Mouse (Mus musculus): ENCODE measurements around the gene Gm3512. TPM values are rescaled to one million over a fixed set of nuclear protein-coding genes. Genes with fewer than 3 reads are reported as not detected.
"Not testable (repeated sequence)": the region's sequence is repeated elsewhere in the genome, so short reads cannot be mapped to it uniquely, and the experiment has no call there.

Gm3512 gene
- not detected in 2 replicates for polyA plus RNA-seq (2012; ENCODE audit: insufficient read depth, insufficient read length, low replicate concordance, missing spikeins)

DNA sequence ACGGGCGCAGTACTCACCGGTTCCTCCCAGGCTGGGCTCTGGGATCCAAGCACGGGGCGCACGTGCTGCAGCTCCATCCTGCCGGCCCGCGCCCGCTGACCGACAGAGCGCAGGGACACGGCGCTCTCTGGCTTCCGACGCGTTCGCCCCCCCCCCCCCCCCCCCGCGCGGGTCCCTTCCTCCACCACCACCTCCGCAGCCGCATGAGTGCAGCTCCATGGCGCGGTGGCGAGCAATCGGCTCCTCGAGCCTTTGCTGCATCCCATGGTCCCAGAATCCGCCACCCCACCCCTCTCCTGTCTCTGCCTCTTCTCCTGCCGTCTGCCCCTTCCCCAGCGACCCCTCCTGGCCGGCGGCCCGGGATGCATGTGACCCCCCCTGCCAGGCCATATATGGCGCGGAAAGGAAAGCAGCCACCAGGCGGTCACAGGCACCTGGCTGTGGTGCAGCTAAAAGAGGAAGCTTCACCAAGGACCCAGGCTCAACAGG is at the start of gene Gm3512:
Gene Gm3512 (minus strand): TSS at position 51 of the 489 bp plus-strand sequence.
- no CpG with 5 or more reads among the region's 37 CpGs for WGBS
- not testable (repeated sequence) for H3K27ac ChIP-seq (ENCODE audit: insufficient read depth, low read depth, low read length); H3K4me1 ChIP-seq (ENCODE audit: control insufficient read depth, insufficient read depth, low read length); H3K4me3 ChIP-seq (ENCODE audit: insufficient read depth, low read depth, low read length)

DNA sequence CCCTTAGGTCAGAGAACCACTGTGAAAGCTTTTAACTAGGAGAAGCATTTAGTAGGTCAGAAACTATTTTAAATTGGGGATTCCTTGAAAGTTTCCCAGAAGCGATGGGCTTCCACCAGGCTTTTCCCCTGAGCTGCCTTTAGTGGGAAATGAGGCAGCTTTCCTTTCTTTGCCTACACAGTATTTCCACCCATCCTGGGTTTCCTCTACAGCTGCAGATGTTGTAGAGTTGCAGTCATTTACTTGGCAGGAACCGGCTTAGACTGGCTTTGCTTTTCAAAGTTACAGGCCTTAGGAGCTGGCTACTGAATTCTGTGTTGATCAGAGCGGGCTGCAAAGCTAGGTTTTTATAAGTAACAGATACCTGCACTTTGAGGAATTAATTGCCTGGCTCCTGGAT is 25.7 kb upstream of the Gm3512 start:
- WGBS, result 82% methylated on average over 3 of the region's 3 CpGs
- not testable (repeated sequence) for H3K4me1 ChIP-seq (ENCODE audit: control insufficient read depth, insufficient read depth, low read length); H3K27ac ChIP-seq (ENCODE audit: insufficient read depth, low read depth, low read length); H3K4me3 ChIP-seq (ENCODE audit: insufficient read depth, low read depth, low read length)

DNA sequence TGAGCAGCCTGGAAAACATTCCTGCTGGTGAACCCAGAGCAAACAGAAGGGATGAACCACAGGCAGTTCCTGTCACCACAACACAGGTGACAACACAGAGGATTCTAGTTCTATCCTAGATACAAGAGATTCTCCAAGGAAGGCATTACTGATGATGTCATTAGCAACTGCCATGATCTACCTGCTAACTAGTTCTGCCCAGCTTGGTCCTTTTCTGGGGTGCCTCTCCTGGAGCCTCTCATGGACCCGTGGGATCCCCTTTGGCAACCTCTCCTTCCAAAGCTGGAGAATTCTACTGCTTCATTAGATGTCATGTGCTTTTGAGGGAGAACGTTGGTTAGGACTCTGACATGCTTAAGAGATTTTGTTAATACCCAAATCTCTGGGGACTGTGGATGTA is 20.1 kb upstream of the Gm3512 start, which contains the start of gene Gm16434:
Gene Gm16434 (minus strand): TSS at position 101 of the 400 bp plus-strand sequence.
- H3K4me1 ChIP-seq (ENCODE audit: control insufficient read depth, insufficient read depth, low read length); H3K4me3 ChIP-seq (ENCODE audit: insufficient read depth, low read depth, low read length); H3K27ac ChIP-seq (ENCODE audit: insufficient read depth, low read depth, low read length): not testable (repeated sequence)
- no CpG with 5 or more reads among the region's 2 CpGs for WGBS

DNA sequence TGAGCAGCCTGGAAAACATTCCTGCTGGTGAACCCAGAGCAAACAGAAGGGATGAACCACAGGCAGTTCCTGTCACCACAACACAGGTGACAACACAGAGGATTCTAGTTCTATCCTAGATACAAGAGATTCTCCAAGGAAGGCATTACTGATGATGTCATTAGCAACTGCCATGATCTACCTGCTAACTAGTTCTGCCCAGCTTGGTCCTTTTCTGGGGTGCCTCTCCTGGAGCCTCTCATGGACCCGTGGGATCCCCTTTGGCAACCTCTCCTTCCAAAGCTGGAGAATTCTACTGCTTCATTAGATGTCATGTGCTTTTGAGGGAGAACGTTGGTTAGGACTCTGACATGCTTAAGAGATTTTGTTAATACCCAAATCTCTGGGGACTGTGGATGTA is 49.0 kb downstream of the Gm3512 start, which contains the start of gene Gm6676:
Gene Gm6676 (minus strand): TSS at position 101 of the 400 bp plus-strand sequence.
- no CpG with 5 or more reads among the region's 2 CpGs for WGBS
- not testable (repeated sequence) for H3K4me3 ChIP-seq (ENCODE audit: insufficient read depth, low read depth, low read length); H3K4me1 ChIP-seq (ENCODE audit: control insufficient read depth, insufficient read depth, low read length); H3K27ac ChIP-seq (ENCODE audit: insufficient read depth, low read depth, low read length)

DNA sequence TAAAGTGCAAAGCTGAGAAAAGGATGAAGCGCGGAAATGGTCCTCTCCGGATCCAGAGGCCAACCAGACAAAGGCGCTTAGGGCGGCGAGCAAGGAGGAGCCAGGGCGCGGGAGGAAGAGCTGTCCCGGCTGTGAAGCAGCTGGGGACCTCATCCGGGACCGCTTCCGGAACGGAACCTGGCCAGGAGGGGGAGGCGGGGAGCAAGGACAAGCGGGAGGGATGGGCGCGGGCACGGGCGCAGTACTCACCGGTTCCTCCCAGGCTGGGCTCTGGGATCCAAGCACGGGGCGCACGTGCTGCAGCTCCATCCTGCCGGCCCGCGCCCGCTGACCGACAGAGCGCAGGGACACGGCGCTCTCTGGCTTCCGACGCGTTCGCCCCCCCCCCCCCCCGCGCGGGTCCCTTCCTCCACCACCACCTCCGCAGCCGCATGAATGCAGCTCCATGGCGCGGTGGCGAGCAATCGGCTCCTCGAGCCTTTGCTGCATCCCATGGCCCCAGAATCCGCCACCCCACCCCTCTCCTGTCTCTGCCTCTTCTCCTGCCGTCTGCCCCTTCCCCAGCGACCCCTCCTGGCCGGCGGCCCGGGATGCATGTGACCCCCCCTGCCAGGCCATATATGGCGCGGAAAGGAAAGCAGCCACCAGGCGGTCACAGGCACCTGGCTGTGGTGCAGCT is 69.1 kb downstream of the Gm3512 start:
- H3K4me3 ChIP-seq (ENCODE audit: insufficient read depth, low read depth, low read length), result peak overlapping the region; percentile 55
- not testable (repeated sequence) for H3K4me1 ChIP-seq (ENCODE audit: control insufficient read depth, insufficient read depth, low read length); H3K27ac ChIP-seq (ENCODE audit: insufficient read depth, low read depth, low read length)
- 2% methylated on average over 14 of the region's 54 CpGs for WGBS

Other genes with a start within 250 kb of the Gm3512 start
- gene Gm6356, start 200.7 kb downstream of the Gm3512 start, polyA plus RNA-seq (2012; ENCODE audit: insufficient read depth, insufficient read length, low replicate concordance, missing spikeins), result not detected in 2 replicates
- gene Gm10406, start 147.1 kb downstream of the Gm3512 start, polyA plus RNA-seq (2012; ENCODE audit: insufficient read depth, insufficient read length, low replicate concordance, missing spikeins), result not detected in 2 replicates
- gene Gm3685, start 129.6 kb downstream of the Gm3512 start, polyA plus RNA-seq (2012; ENCODE audit: insufficient read depth, insufficient read length, low replicate concordance, missing spikeins), result not detected in 2 replicates
- not detected in 2 replicates for gene Gm3696, start 73.9 kb downstream of the Gm3512 start, polyA plus RNA-seq (2012; ENCODE audit: insufficient read depth, insufficient read length, low replicate concordance, missing spikeins)
- not detected in 2 replicates for gene Gm6676, start 49.1 kb downstream of the Gm3512 start, polyA plus RNA-seq (2012; ENCODE audit: insufficient read depth, insufficient read length, low replicate concordance, missing spikeins)
- not detected in 2 replicates for gene Gm16434, start 20.0 kb upstream of the Gm3512 start, polyA plus RNA-seq (2012; ENCODE audit: insufficient read depth, insufficient read length, low replicate concordance, missing spikeins)
- gene Gm3727, start 90.2 kb upstream of the Gm3512 start, polyA plus RNA-seq (2012; ENCODE audit: insufficient read depth, insufficient read length, low replicate concordance, missing spikeins), result not detected in 2 replicates
- gene Gm3739, start 140.5 kb upstream of the Gm3512 start, polyA plus RNA-seq (2012; ENCODE audit: insufficient read depth, insufficient read length, low replicate concordance, missing spikeins), result not detected in 2 replicates
- not detected in 2 replicates for gene Gm5797, start 157.9 kb upstream of the Gm3512 start, polyA plus RNA-seq (2012; ENCODE audit: insufficient read depth, insufficient read length, low replicate concordance, missing spikeins)
- gene Gm8374, start 190.6 kb upstream of the Gm3512 start, polyA plus RNA-seq (2012; ENCODE audit: insufficient read depth, insufficient read length, low replicate concordance, missing spikeins), result not detected in 2 replicates

All from olfactory bulb, adult 2 months (tissue).